Mouse (Mus musculus) heart, postnatal 36 days (tissue): ENCODE data around the gene Ccnj. TPM values are rescaled to one million over a fixed set of nuclear protein-coding genes. Genes with fewer than 3 reads are reported as not detected.

Experiments used
- DNase-seq, 2 experiments: peaks; one replicate each; pipeline ENCODE4 v3.0.0; 2021 to 2022
- intact Hi-C: fragments of 180-260 bp; cut with DNase I; formaldehyde crosslinking; loops from one replicate; pipeline ENCODE4 v1.15.1; 2025
- total RNA-seq, 2 experiments: library from RNA; stranded (reverse); gene quantifications; 2 replicates each; pipeline ENCODE4 v1.2.3; 2021

Gene Ccnj
- 1 to 10 TPM; 4.1 to 5.1 TPM for total RNA-seq

DNA sequence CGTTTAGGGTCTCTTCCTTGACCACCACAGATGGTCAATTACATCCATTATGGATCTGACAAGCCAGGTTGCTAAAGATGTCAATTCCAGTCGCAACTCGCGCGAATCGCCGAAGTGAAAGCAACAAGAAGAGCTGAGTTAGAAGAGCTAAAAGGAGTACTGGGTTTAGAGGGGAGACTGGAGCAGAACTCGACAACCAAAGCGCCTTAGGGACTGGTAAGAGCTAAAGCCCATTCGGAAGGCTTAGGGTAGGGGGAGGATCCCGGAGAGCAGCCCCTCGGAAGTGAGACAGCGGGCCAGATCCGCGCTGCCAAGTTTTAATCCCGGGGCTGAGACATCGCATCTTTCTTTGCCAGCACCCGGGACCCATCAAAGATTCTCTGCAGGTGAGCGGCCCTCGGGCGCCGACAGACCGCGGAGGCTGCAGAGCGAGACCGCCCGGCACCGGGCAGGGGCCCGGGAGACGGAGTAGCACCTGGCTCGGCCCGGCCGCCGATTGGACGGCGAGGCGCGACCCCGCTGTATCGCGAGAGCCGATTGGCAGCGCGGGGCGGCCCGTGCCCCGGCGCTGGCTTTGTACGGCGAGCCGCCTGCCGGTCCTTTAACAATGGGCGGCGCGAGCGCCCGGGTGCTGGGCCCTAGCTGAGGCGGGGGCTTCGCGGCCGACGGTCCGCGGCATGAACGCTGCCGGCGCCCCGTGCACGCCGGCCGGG, at the start of gene Ccnj:
Gene Ccnj (plus strand): TSS at position 577 of the 713 bp plus-strand sequence.
- DNase-seq, result peak; percentile 97 to 99
- intact Hi-C loops, result loop anchor here (2.0 kb wide), 2 partner anchors 42 to 64 kb away; partner anchors contain the start of gene Zfp518a

DNA sequence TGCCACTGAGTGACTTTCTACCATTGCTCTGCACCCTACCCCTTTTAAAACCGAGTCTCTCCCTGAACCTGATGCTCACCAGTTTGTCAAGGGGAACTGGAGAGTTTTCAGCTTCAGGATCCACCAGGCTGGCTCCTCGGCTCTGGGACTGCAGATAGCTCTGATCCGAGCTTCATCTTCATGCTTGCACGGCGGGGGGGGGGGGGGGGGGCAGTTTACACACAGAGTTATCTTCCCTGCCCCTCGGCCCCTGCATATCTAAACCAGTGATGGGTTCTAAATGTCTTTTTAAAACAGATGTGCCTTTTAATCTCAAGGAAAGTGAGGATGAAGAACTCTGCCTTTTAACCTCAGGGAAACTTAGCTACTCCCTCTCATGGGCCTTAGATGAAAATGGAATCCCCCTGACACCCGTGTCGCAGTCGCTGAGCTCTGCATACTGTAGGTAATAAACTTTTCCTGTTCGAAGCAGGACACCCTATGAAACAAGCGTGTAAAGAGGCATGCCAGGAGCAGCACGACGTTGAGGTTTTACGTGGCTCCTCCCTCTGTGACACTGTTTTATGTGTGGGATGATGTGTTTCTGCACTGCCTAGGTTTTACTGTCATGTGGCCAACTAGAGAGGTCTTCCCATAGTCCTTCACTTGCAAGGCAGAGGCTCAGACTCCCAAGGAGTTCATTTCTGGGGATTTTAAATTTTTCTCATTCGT, 42.9 kb upstream of the Ccnj start:
- no peak for DNase-seq
- intact Hi-C loops, result no loop called here

DNA sequence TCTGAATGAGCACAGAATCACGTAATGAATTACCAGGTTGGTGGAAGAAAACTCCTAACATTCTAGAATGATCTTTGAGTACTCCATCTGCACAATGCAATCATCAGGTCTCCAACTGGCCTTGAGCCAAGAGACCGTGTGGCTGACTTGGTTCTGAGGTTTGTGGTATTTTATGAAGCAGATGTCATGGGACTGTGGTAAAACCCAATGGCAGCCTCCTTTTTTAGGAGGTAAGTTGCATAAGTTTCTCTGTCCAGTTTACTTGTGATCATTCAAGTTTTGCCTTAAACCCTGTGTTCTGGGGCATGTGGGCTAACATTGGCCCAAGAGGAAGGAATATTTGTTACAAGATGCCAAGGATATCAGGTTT, 42.4 kb upstream of the Ccnj start:
- intact Hi-C loops, result no loop called here

DNA sequence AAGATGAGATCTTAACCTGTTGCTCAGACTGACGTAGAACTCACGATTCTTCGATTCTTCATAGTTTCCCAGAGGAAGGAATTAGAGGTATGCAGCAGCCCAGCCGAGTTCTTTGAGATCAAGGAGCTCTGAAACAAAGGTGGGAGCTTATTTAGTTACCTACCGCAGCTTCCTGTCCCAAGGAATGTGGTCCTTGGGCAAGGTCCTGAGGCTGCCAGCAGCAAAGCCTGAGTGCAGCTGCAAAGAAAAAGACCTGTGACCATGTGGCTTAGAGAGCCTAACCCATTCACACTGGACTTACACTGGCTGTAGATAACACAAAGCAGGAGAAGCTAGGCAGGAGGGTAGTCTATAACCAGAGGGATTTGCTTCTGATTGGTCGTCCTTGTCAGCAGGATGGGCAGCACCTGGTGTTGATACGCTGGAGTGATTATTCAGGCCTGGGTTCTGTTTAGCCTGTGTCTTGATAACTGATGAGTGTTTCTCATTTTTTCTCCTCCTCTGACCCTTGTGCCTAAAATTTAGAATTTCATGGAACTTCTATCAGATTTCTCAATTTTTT, 25.8 kb upstream of the Ccnj start:
- DNase-seq, result no peak
- intact Hi-C loops, result no loop called here

More for the DNA sequence above, 42.4 kb upstream of the Ccnj start:
- DNase-seq, result no peak

DNA sequence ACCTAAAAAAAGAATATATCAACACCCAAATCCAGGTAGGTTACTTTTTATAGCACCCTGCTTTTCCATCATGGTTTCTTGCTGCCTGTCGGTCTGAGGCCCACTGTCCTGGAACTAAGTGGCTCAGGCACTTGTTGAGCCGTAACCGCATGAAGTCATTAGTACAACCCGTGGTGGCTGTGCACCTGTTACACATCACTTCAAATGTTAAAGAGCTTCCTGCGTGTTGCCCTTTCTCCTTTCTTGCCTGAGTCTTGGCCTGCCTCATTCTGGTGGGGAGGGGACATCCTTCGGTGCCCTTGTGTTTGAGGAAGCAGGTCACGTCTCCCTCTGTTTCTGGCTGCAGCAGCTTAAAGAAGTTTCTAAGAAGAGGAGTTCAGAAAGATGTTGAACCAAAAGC, 21.2 kb upstream of the Ccnj start:
- intact Hi-C loops, result no loop called here
- DNase-seq, result no peak

DNA sequence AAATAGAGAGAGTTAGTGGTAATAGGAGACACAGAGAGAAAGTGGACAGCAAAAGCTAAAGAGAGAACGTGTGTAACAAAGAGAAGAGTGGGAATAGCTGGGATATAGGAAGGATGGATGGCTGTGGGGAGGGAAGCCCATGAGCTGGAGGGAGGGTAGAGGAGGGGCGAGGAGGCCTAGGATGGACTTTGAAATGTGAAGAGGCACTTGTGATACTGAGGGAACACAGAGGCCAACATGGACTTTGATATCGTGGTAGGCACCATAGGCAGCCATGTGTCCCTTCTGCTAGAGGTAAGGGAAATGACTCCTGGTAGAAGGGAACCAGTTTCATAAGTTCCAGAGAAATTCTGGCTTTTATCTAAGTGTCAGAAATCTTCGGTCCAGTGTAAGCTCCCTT, 19.2 kb upstream of the Ccnj start:
- intact Hi-C loops, result no loop called here
- DNase-seq, result no peak

DNA sequence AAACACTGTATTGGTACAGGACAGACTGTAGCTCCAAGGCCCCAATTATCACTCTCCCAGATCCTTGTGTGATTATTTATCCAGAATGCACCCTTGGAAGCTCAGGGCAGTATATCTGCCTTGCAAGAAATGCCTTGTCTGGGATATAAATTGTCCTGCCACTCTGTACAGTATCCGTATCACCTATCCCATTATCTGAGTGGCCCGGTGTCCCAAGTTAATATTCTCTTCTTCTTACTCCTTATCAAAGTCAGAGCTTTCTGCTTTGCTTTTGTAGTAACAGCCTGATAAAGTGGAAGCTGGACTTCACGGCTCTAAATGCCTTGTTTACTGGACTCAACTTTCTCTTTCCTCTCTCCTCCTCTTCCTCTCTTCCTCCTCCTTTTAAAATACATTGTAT, 18.3 kb upstream of the Ccnj start:
- intact Hi-C loops, result no loop called here

DNA sequence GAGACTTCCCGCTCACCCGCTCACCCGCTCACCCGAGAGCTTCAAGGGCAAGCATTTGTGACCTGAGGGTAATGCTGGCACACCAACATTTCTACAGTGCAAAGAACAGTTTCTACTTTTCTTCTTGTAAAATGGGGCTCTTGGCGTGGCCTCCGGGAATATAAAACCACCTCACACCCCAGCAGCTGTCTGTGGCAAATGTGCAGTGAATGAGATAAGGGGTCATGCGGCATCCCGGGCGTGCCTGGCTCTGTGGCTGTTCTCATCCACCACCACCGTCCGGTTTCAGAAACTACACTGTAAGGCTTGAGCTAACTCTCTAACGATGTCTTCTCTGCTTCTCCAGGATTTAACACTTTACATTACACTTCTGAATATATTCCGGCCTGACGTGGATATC, 17.7 kb upstream of the Ccnj start:
- intact Hi-C loops, result no loop called here
- no peak for DNase-seq

More for the DNA sequence above, 18.3 kb upstream of the Ccnj start:
- no peak for DNase-seq

DNA sequence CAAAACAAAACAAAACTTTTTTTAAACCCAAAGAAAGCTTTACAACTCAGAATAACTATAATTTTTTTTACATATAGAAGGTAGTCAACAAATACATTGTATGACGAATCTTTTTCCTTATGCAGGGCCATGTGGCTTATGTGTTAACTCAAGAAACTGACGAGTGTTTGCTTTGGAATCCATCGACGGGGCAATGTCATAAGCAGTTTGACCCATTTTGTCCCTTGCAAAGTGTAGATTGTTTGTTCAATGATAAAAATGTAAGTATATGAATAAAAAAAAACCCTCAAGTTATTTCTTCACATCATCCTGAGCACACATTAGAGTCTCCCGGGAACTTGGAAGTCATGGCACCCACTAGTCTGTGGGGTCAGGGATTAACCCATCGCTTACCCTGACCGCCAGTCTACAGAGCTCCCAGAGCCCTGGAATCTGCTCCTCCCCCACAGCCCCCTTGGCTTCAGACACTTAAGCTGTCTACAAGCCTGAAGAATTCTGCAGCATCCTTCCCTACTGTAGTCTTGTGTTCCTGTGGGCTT, 15.4 kb upstream of the Ccnj start:
- intact Hi-C loops, result no loop called here
- no peak for DNase-seq

DNA sequence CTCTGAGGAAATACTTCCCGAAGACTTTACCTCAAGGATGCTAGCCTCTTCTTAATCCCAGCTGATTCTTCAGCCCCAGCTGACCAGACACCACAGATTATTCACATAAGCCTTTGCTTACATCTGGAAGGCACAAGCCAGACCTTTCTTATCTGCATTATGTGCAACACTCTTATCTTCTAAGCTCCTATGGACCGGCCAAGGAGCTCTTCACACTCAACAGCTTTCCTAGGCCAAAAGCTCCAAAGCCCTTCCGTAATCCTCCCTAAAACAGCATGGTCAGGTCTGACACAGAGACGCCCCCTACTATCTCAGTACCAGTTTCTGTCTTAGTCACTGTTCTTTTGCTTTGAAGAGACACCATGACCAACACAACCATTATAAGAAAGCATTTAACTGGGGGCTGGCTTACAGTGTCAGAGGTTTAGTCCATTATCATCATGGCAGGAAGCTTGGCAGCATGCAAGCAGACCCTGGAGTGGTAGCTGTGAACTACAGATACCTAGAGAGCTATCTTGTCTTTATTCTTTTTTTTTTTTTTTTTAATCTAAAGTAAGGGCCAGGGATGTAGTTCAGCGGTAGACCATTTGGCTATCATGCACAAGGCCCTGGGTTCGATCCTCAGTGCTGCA, 13.1 kb upstream of the Ccnj start:
- intact Hi-C loops, result no loop called here
- no peak for DNase-seq

DNA sequence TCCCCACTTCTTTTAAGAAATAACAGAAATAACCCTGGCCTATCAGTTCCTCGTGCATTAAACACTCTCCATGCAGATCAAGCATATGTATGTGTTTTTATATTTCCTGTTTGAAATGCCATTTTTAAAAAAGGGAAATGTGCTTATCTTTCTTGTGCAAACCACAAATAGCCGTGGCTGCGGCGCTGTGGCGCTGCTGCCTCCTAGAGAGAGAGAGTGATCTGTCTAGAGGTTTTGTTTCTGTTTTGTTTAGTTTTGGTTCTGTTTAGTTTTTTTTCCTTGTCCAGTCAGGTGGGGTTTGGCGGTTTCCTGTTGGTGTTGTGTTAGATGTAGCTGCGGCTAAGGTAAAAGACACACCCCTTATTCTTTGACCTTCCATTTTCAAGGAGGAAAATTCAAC, 12.3 kb upstream of the Ccnj start:
- DNase-seq, result no peak
- intact Hi-C loops, result no loop called here

DNA sequence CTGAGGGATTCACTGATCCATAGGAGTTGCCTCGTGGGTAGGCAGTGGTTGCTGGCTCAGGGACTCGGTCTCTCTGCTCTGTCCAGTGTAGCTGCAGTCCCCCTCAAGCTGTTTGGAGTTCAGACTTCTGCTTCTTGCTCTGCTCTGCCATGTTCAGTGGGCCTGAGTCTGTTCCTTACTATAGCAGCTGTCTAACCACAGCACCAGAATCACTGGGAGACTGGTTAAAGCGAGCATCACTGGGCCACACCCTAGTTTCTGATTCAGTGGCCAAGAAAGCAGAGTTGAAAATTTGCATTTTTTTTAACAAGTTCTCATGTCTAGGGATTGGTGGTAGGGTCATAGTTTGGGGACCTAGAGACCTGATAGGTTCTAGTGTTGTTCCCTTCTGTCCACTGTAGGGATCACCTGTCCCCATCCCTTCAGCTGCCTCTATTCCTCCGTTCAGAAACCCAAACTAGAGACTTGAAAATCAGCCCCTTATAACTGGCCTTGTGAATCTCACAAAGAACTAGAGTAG, 9.7 kb upstream of the Ccnj start:
- no peak for DNase-seq
- intact Hi-C loops, result no loop called here

DNA sequence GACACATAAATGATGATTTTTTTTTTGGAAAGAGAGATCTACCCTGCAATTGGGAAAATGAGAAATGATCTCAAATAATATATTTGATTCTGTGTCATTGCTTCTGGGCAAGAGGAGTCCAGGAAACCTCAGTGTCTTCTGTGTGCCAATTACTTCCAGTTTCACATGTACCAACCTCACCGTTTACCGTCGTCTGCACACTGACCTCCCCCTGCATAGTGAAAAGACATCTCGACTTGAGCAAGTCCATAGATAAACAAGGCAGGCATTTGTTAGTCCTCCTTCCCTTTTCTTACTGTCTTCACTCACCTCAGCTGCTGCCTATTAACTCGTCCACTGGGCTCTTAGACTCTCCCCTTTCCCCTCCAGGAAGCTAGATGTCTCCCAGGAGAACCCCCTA, 5.4 kb upstream of the Ccnj start:
- intact Hi-C loops, result no loop called here
- DNase-seq, result no peak

DNA sequence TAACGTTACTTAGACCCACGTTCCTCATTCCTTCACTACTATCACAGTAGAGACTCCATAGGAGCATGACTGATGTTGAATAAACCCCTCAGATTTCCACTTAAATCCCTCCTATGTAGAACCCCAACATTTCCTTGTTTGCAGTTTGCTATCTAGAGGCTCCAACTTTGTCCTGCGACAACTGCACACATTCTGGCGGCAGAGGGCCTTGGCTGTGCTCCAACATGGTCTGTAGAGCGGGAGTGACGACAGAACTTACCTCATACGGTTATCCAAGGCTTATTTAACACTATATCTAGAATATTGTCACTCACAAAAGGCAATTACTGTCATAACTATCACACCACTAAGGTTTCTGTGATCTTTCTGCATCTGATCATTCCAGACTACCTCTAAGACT, 4.3 kb upstream of the Ccnj start:
- no peak for DNase-seq

DNA sequence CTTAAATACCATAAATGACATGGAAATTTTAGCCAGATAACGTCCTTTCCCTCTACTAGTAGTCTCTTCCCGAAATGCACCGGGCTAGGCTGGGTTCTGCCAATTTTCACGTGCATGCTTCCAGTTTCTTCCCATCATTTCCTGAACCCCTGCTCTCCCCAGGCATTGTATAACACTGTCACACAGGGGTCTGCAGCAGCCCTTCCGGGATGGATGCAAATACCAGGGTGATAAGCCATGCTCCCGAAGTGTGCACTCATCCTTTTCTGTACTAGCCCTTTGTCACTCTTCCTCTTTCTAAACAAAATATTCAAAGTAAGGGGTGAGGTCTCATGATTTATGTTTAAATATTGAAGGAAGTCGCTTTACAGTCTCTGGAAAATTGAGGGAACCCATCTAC, 881 bp upstream of the Ccnj start:
- no peak for DNase-seq
- intact Hi-C loops, result loop anchor here (2.0 kb wide), 2 partner anchors 43 to 65 kb away; partner anchors contain the start of gene Zfp518a

More for the DNA sequence above, 4.3 kb upstream of the Ccnj start:
- intact Hi-C loops, result no loop called here

DNA sequence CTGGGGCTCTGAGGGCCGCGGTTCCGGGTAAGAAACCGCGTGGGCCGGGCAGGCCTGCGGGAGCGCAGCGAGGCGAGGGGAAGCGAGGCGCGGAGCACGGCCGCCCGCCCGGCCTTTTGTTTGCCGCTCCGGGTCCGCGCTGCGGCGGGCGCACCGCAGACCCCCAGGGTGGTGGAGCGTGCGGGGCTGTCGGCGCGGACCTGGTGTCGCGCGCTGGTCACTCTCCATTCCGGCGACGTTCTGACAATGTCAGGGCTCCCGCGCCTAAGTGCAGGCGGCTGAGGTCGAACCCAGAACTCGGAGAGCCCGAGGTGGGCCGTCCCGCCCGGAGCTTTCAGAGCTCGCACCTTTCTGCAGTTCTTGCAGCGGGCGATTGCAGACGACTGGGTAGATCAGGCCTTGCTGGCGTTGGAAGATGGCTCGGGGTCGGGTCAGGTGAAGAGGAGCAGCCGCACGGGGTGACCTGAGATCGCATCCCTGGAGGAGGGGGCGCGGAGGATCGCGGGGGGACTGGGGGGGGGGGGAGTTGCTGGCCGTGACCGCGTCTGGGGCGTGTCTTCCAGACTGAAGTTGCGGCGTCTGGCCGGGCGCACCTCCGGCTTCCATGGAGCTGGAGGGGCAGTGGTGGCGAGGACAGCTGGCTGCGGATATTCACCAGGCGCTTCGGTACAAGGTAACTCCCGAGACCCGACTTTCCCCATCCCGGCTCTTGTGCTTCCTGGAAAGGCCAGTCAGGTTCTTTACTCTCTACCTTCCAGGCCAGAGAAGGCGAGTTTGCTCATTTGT, 530 bp downstream of the Ccnj start:
- intact Hi-C loops, result loop anchor here (2.0 kb wide), 2 partner anchors 41 to 63 kb away; partner anchors contain the start of gene Zfp518a
- peak in 1 of 2 experiments; percentile 45 for DNase-seq

DNA sequence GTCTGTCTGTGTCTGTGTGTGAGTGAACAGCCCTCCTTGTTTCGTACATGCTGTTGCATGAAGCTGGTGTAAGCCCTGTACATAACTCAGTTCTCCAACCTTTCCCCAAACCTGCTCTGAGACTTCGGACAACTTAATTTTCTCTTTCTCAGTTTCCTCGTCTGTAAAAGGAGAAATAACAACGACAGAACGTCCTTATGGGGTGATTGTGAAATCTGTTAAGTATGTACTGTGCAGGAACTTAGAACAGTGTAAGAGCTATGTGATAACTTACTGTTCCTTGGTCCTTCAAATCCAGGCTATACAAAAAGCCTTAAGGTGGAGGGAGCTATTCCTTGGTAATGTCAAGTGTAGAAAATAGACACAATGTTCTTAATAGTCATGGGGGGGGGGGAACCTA, 1.3 kb downstream of the Ccnj start:
- DNase-seq, result no peak
- intact Hi-C loops, result no loop called here

DNA sequence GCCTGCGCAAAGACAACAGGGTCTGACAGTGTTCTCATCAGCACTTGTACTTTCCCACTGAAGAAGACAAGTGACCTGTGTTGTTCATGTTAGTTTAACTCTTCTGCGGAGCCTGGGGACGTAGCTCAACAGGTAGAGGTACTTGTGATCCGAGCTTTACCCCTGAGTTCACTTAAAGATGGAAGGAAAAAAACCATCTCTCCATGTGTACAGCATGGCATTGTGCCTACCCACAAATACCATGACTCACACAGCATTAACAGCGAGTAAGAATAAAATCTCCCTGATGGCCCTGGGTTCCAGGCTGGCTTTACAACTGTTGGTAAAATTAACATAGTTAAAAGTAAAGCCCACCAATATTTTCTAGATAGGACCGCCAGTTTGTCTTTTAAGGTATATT, 3.4 kb downstream of the Ccnj start:
- intact Hi-C loops, result no loop called here
- DNase-seq, result no peak

DNA sequence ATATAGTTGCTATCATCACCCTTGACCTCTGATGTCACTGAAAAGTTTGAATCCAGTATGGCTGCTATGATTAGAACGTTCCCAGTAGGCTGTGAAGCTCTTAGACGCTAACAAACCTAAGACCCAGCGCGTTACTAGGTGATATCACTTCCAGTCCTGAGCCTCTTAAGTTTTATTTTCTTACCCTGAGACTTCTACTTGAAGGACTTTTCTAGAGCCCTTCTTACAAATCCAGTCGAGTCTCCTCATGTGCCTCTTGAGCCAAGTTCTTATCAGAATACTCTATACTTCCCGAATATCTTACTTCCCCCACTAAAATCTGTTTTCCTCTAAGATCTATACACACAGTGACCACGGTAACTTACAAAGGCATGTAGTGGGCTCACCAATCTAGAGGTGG, 7.1 kb downstream of the Ccnj start:
- intact Hi-C loops, result no loop called here
- DNase-seq, result no peak

DNA sequence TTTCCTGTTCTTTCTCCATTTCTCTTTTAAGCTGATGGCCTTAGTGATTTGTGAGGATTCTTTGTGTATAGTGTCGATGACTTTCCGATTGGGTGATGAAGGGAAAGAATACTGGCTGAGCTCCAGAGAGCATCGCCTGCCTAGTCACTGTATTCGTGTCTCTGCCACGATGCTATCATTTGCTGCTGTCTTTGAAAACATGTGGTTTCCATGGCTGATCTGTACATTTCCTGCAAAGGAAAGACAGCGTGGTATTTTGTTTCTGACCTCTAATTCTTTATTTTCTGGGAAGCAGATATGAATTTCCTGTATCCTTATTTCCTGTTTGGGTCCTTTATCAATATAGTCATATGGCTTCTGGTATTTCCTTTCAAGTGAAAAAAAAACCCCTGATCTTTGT, 9.2 kb downstream of the Ccnj start:
- DNase-seq, result no peak
- intact Hi-C loops, result no loop called here
